Mouse (Mus musculus) left cerebral cortex, postnatal 10 days (tissue): ENCODE results near the gene Slc19a2. TPM values are rescaled to one million over a fixed set of nuclear protein-coding genes. Genes with fewer than 3 reads are reported as not detected.

Experiments
- DNase-seq, 2 experiments: peaks; one replicate each; pipeline ENCODE4 v3.0.0; 2021 to 2022; ENCODE audit warnings: low spot score in 2 of 2, mixed read lengths in 1 of 2; ENCODE audit errors: extremely low spot score in 1 of 2
- intact Hi-C: fragments of 180-260 bp; cut with DNase I; formaldehyde crosslinking; loops from one replicate; pipeline ENCODE4 v1.15.1; 2025
- total RNA-seq, 2 experiments: library from RNA; stranded (reverse); gene quantifications; 2 replicates each; pipeline ENCODE4 v1.2.3; 2021

Slc19a2 gene
- total RNA-seq, 2 experiments from 2014 or later, result 9.0 to 12.6 TPM

GRCm38 (mm10) chr1:164249332-164249711, 476 bp downstream of the Slc19a2 start:
- intact Hi-C loops, result no loop called here
- peak in 1 of 2 experiments; percentile 34 for DNase-seq

- DNase-seq, result no peak
- intact Hi-C loops, result no loop called here
Measured at GRCm38 (mm10) chr1:164250391-164251150, 1.7 kb downstream of the Slc19a2 start.

GRCm38 (mm10) chr1:164251438-164251837, 2.6 kb downstream of the Slc19a2 start:
- DNase-seq, result no peak

GRCm38 (mm10) chr1:164252551-164252950, 3.7 kb downstream of the Slc19a2 start:
- DNase-seq, result no peak
- intact Hi-C loops, result no loop called here

More at GRCm38 (mm10) chr1:164251438-164251837, 2.6 kb downstream of the Slc19a2 start:
- intact Hi-C loops, result no loop called here

- intact Hi-C loops, result no loop called here
- DNase-seq, result no peak
Measured at GRCm38 (mm10) chr1:164254836-164255235, 6.0 kb downstream of the Slc19a2 start.

GRCm38 (mm10) chr1:164260171-164261028, 11.6 kb downstream of the Slc19a2 start:
- no peak for DNase-seq
- intact Hi-C loops, result no loop called here

GRCm38 (mm10) chr1:164261553-164261952, 12.7 kb downstream of the Slc19a2 start:
- no peak for DNase-seq
- intact Hi-C loops, result no loop called here

- DNase-seq, result no peak
- intact Hi-C loops, result no loop called here
Measured at GRCm38 (mm10) chr1:164270941-164271340, 22.1 kb downstream of the Slc19a2 start.

GRCm38 (mm10) chr1:164273659-164274058, 24.8 kb downstream of the Slc19a2 start:
- no peak for DNase-seq
- intact Hi-C loops, result no loop called here

GRCm38 (mm10) chr1:164275455-164275954, 26.7 kb downstream of the Slc19a2 start, which contains the start of gene Ccdc181:
Ccdc181 (plus strand) TSS chr1:164275585.
- DNase-seq, result peak; percentile 91 to 95
- intact Hi-C loops, result no loop called here

GRCm38 (mm10) chr1:164276552-164276951, 27.7 kb downstream of the Slc19a2 start:
- intact Hi-C loops, result no loop called here
- DNase-seq, result no peak

GRCm38 (mm10) chr1:164279332-164279731, 30.5 kb downstream of the Slc19a2 start:
- DNase-seq, result no peak
- intact Hi-C loops, result no loop called here

GRCm38 (mm10) chr1:164284007-164284406, 35.2 kb downstream of the Slc19a2 start:
- intact Hi-C loops, result no loop called here
- no peak for DNase-seq

- no peak for DNase-seq
Measured at GRCm38 (mm10) chr1:164287406-164287805, 38.6 kb downstream of the Slc19a2 start.

GRCm38 (mm10) chr1:164292040-164292439, 43.2 kb downstream of the Slc19a2 start:
- intact Hi-C loops, result no loop called here
- no peak for DNase-seq

More at GRCm38 (mm10) chr1:164287406-164287805, 38.6 kb downstream of the Slc19a2 start:
- intact Hi-C loops, result no loop called here

GRCm38 (mm10) chr1:164294071-164294470, 45.2 kb downstream of the Slc19a2 start:
- DNase-seq, result no peak
- intact Hi-C loops, result no loop called here

- no peak for DNase-seq
- intact Hi-C loops, result no loop called here
Measured at GRCm38 (mm10) chr1:164296473-164296872, 47.6 kb downstream of the Slc19a2 start.

- intact Hi-C loops, result loop anchor here (10.0 kb wide), 1 partner anchor 593 kb away; no protein-coding TSS in a partner anchor
Measured at GRCm38 (mm10) chr1:164301949-164302348, 53.1 kb downstream of the Slc19a2 start.

GRCm38 (mm10) chr1:164303821-164304220, 55.0 kb downstream of the Slc19a2 start, which contains the start of gene Nme7:
Nme7 (plus strand) TSS chr1:164304121.
- DNase-seq, result no peak
- intact Hi-C loops, result loop anchor here (10.0 kb wide), 1 partner anchor 591 kb away; no protein-coding TSS in a partner anchor

More at GRCm38 (mm10) chr1:164301949-164302348, 53.1 kb downstream of the Slc19a2 start:
- no peak for DNase-seq
